Mouse (Mus musculus): ENCODE data around the gene A230072I06Rik.

Gene A230072I06Rik

DNA sequence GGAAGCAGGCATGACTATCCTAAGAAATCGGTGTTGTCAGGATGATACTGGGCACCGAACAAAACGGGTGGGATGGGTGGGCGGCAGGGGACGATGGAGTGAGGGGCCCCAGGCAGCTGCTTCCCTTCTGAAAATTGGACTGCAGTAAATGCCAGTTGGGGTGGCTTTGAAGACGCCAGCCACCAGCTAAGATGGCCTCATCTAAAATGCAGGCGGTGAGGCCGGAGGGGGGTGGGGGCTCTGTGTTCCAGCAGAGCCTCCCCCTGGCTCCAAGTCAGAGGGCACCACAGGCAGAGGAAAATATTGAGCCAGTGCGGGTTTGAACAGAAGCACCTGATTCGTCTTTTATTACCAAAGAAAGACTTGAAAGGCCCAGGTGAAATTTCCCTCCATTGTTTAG lies 45.9 kb downstream of the A230072I06Rik start:
- DNase-seq, result no peak

DNA sequence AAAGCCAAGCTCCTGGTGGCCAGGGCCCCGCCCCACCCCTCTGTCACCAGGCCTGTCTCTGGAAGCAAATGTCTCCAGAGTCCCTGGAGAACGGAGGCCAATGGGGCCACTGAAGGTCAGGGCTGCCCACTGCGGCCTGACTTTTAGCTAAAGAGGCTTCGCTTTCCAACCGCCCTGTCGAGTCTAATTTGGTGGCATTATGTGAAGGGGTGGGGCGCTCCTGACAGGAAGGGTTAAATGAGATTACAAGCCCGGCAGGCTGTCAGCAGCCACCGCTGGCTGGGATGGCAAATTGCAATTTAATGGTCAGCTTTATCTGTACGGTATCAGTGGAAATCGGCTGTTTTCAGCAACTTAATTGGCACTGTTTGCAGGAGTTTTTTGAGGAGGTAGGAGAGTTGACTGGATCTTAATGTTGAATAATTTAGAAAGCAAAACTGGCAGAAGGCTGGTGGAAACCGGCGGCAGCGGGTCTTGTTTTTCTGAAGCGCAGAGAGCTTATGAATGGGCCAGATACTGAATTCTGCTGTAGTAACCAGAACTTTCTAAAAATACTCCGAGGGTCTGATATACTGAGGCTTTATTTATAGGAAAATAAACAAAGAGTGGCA lies 46.5 kb downstream of the A230072I06Rik start:
- no peak for DNase-seq

- DNase-seq, result no peak
Observed at GRCm38 (mm10) chr8:12327187-12327586, 48.6 kb downstream of the A230072I06Rik start.

DNA sequence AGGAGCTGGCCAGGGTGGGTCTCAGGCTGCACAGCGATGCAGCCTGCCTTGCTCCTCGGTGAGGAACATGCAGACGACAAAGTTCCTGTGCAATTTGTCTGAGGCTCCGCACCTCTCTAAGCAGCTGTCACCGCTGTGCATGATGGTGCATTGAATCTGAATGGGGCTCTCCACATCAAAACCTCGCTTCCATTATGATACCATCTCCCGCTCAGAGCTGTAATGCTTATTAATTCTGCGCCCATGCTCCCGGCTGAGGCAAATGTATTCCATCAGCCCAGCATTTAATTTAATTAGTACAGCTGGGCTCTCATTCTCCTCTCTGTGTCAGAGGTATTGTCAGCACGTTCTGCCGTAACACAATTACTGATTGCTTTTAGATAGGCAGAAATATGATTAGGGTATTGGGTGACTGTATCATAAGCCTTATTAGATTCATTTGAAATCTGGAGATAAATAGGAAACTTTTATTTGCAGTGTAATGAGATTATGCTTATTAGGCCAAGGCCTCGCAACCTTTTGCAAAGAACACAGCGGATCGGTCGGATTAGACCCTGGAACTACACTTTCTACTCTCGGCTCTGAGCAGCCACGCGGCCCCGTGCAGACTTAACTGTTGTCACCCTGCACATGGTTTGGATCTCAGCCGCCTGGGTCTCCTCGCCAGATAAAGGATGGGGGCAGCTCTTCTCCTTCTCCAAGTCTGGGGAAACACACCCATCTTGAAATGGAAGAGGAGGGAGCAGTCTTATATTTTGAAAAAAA lies 49.3 kb downstream of the A230072I06Rik start:
- DNase-seq, result no peak

GRCm38 (mm10) chr8:12328476-12328875 lies 49.9 kb downstream of the A230072I06Rik start:
- DNase-seq, result no peak

DNA sequence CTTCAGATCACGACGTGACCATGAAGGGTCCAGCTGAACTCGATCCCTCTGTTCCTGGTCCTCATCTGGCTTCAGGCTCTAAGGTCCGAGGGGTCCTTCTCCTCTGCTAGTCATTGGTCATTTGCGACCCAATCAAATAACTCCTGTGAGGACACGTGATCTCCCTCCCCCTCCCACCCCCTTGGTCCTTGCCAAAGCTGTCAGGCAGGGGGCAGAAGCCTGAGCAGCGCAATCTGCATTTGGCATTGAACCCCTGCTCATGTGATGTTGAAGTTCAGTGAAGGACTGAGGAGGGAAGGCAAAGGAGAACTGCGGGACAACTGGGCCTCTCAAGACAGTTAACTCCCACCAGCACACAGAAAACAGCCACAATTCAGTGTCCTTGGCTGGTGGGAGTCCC lies 51.4 kb downstream of the A230072I06Rik start:
- DNase-seq, result no peak

Measured in kidney, adult 11 months (tissue).